Mouse (Mus musculus): ENCODE measurements at regions not wholly inside any gene's neighbourhood (a gene's known extent, or its start where the extent isn't known, plus 50 kb on each side); places are given as distances from the start of the nearest gene placed in this dataset.

GRCm38 (mm10) chr11:24758130-24758529, 680.3 kb downstream of the Bcl11a start:
- no peak overlapping the region for H3K4me3 ChIP-seq
- no peak overlapping the region for H3K27ac ChIP-seq (replicated peaks)
- no peak for DNase-seq (ENCODE audit: low spot score)
- H3K27me3 ChIP-seq (ENCODE audit: low read depth, poor library complexity, severe bottlenecking): no peaks in the 10 kb centered on the region
- H3K4me1 ChIP-seq: no peaks in the 10 kb centered on the region
- no peaks in the 10 kb centered on the region for H3K9me3 ChIP-seq (replicated peaks)
- no peaks in the 10 kb centered on the region for H3K36me3 ChIP-seq

- 89% methylated on average over 7 of the region's 7 CpGs for WGBS
- H3K27ac ChIP-seq (replicated peaks): no peak overlapping the region
- H3K4me3 ChIP-seq: no peak overlapping the region
- H3K9me3 ChIP-seq (replicated peaks): peaks cover 7% of the 10 kb centered on the region
- no peak for DNase-seq (ENCODE audit: low spot score)
- no peaks in the 10 kb centered on the region for H3K27me3 ChIP-seq (ENCODE audit: low read depth, poor library complexity, severe bottlenecking)
- H3K4me1 ChIP-seq: no peaks in the 10 kb centered on the region
- H3K36me3 ChIP-seq: no peaks in the 10 kb centered on the region
Observed at GRCm38 (mm10) chr11:24783470-24783869, 705.6 kb downstream of the Bcl11a start.

GRCm38 (mm10) chr11:24789120-24789519, 711.3 kb downstream of the Bcl11a start:
- DNase-seq (ENCODE audit: low spot score): no peak

DNA sequence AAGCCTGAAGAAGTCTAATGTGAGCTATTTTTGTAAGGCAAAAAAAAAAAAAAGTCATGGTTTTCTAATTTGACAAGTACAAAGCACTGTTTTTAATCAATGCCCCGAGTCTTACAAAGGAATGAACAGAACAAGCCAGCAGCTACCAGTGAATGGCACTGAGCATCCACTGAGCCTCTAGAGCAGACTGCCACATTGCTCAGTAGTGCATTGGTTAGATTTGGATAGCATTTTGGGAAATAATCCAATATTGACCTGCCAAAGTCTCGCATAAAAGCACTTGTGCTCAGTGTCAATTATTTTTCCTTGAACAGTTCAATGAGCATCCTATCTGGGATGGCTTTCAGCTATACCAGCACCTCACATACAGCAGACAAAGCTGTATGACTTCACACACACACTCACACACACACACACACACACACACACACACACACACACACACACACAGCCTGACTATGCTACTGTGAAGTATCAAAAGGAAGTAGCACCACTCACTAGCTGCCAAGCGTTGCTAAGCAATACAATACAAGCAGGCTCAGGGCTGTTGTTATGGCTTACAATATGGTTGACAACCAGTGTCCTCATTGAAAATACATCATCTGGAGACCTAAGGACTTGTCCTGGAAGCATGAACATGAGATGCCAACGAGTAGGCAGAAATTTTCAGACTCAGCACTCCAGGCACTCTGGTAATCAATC, 717.8 kb downstream of the Bcl11a start:
- H3K27me3 ChIP-seq (ENCODE audit: low read depth, poor library complexity, severe bottlenecking): no peaks in the 10 kb centered on the region
- no peak for DNase-seq (ENCODE audit: low spot score)
- H3K27ac ChIP-seq (replicated peaks): no peak overlapping the region
- H3K36me3 ChIP-seq: no peaks in the 10 kb centered on the region
- H3K4me3 ChIP-seq: no peak overlapping the region
- no peaks in the 10 kb centered on the region for H3K9me3 ChIP-seq (replicated peaks)
- no peaks in the 10 kb centered on the region for H3K4me1 ChIP-seq
- 84% methylated on average over 4 of the region's 4 CpGs for WGBS

More at GRCm38 (mm10) chr11:24789120-24789519, 711.3 kb downstream of the Bcl11a start:
- Histone ChIP-seq H3K36me3 (no peaks in the 10 kb centered on the region), H3K27me3 (ENCODE audit: low read depth, poor library complexity, severe bottlenecking) (no peaks in the 10 kb centered on the region), H3K27ac (replicated peaks) (no peak overlapping the region), H3K4me3 (no peak overlapping the region), H3K4me1 (no peaks in the 10 kb centered on the region), H3K9me3 (replicated peaks) (peaks cover 7% of the 10 kb centered on the region)
- 80% methylated on average over 2 of the region's 2 CpGs for WGBS

DNA sequence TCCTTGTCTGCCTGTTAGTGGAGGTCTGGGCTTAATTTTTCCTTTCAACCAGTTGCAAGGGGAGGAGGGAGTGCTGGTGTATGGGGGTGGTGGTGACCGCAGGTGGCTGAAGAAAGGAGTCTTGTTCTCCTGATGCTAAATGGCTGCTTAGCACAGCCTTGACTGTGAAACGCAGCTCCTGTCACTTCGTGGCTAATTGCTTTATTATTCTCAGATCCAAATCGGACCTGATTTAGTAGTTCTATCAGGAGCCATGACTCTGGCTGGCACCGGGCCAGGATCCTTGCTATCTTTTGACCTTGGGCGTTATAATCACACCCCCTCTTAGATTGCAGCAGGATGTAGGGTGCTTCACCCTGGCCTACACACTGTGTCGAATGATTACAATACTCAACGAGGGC, 726.8 kb downstream of the Bcl11a start:
- WGBS: 83% methylated on average over 8 of the region's 8 CpGs
- no peak for DNase-seq (ENCODE audit: low spot score)
- Histone ChIP-seq H3K9me3 (replicated peaks) (no peaks in the 10 kb centered on the region), H3K4me1 (no peaks in the 10 kb centered on the region), H3K4me3 (no peak overlapping the region), H3K27me3 (ENCODE audit: low read depth, poor library complexity, severe bottlenecking) (no peaks in the 10 kb centered on the region), H3K27ac (replicated peaks) (no peak overlapping the region), H3K36me3 (no peaks in the 10 kb centered on the region)

DNA sequence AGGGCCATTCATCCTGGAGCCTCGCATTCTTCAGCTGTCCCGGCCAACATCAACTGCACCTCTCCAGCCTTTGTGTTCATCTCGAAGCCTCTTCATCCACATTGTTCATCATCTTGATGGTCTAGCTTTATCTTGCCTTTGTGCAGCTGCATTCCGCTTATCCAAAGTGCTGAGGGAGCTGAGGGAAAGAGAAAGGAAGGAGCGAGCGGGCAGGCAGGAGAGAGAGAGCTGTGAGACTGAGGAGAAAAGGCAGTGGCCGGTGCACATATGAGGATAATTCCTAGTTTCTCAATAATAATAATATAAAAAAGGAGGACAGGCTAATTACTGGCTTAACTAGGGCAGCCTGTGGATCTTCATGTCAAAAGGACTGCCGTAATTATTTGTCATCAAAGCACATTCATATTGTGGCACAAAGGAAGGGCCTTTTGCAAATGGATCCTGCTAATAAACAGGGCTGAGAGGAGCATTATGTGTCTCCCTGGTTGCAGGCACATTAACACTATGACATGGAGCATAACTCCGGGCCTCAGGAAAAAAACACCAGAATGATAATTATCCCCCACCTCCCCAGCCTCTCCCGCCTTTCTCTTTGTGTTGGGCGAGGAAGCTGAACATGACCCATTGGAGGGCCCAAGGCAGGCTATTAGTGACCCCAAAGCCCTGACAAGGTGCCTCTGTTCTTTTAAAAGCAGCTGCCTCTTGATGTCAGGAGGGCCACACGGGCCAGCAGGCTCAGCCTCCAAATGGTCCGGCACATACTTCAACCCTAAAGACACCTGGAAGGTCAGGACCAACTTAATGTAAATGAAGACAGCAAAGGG, 751.9 kb downstream of the Bcl11a start:
- Histone ChIP-seq H3K27me3 (ENCODE audit: low read depth, poor library complexity, severe bottlenecking) (no peaks in the 10 kb centered on the region), H3K9me3 (replicated peaks) (no peaks in the 10 kb centered on the region), H3K27ac (replicated peaks) (peak overlapping the region; percentile 52), H3K36me3 (no peaks in the 10 kb centered on the region), H3K4me1 (peaks cover 17% of the 10 kb centered on the region), H3K4me3 (no peak overlapping the region)
- 58% methylated on average over 13 of the region's 13 CpGs for WGBS
- peak; percentile 12 for DNase-seq (ENCODE audit: low spot score)

DNA sequence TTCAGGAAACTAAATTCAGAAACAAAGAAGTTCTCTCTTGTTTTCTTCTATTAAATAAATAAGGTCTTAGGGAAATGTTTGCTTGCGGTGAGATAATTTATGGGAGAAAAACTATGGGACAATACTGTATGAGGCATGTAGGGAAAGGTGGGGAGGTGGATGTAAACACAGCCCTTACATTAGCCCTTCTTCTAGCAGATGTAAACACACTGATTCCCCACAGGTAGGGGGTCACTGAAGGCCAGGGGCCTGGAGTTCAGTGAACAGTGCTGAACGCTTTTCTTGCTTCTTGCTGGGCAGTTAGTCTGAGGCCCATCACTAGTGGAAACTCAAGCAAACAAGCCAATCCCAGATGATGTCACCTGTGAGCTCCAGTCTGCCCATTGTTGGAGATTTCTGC, 752.6 kb downstream of the Bcl11a start:
- Histone ChIP-seq H3K4me3 (no peak overlapping the region), H3K36me3 (no peaks in the 10 kb centered on the region), H3K4me1 (peaks cover 17% of the 10 kb centered on the region), H3K27me3 (ENCODE audit: low read depth, poor library complexity, severe bottlenecking) (no peaks in the 10 kb centered on the region), H3K27ac (replicated peaks) (0 out of 2 replicates have a peak overlapping the region, but pooled peaks have one; percentile 23), H3K9me3 (replicated peaks) (no peaks in the 10 kb centered on the region)
- 81% methylated on average over 2 of the region's 2 CpGs for WGBS
- DNase-seq (ENCODE audit: low spot score): no peak

DNA sequence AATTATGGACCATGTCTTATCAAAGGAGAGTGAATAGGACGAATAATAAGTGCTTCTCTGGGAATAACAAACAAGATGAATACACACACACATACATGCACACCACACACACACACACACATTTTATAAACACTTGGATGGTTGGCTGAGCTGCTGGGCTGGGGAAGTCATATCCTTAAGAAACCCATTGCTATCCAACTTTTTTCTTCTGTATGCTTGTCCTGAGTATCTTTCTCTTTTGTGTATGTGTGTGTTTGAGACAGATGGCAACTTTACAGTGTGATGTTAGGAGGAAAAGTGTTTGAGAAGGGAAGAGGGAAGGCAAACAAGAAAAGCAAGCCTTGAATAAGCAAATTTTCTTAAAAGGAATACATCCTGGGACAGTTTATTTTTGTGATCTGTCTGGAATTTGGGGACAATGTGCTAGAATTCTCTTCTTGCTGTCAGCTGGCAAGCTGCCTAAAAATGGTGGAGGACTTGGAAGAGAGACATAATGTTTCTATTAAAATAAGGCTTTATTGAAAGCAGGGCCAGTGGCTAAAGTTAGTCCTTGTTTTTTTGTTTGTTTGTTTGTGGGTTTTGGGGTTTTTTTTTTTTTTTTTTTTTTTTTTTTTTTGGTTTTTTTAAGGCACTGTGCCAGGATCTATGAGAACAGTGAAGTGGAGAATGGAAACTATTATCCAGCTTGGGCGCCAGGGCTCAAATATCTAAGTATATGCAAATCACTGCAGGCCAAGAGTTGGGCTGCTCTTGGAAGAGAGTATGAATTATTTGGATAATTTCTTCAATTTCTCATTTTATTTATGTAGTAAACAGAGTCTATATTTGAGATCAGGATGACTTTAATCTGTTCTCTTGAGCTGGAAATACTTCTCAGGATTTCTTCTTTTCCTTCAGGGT, 766.2 kb downstream of the Bcl11a start:
- H3K9me3 ChIP-seq (replicated peaks): no peaks in the 10 kb centered on the region
- no peaks in the 10 kb centered on the region for H3K4me1 ChIP-seq
- DNase-seq (ENCODE audit: low spot score): no peak
- WGBS: 84% methylated on average over 2 of the region's 2 CpGs
- H3K36me3 ChIP-seq: no peaks in the 10 kb centered on the region
- H3K4me3 ChIP-seq: no peak overlapping the region
- H3K27me3 ChIP-seq (ENCODE audit: low read depth, poor library complexity, severe bottlenecking): no peaks in the 10 kb centered on the region
- no peak overlapping the region for H3K27ac ChIP-seq (replicated peaks)

- no peaks in the 10 kb centered on the region for H3K36me3 ChIP-seq
- DNase-seq (ENCODE audit: low spot score): no peak
- no peaks in the 10 kb centered on the region for H3K4me1 ChIP-seq
- H3K27me3 ChIP-seq (ENCODE audit: low read depth, poor library complexity, severe bottlenecking): no peaks in the 10 kb centered on the region
- no peak overlapping the region for H3K27ac ChIP-seq (replicated peaks)
- H3K4me3 ChIP-seq: no peak overlapping the region
- H3K9me3 ChIP-seq (replicated peaks): no peaks in the 10 kb centered on the region
- WGBS: 86% methylated on average over 6 of the region's 6 CpGs
Observed at GRCm38 (mm10) chr11:24856991-24857390, 779.1 kb downstream of the Bcl11a start.

GRCm38 (mm10) chr11:24864637-24865036, 786.8 kb downstream of the Bcl11a start:
- WGBS: 55% methylated on average over 11 of the region's 11 CpGs
- H3K9me3 ChIP-seq (replicated peaks): no peaks in the 10 kb centered on the region
- no peaks in the 10 kb centered on the region for H3K27me3 ChIP-seq (ENCODE audit: low read depth, poor library complexity, severe bottlenecking)
- no peak overlapping the region for H3K4me3 ChIP-seq
- 0 out of 2 replicates have a peak overlapping the region, but pooled peaks have one; percentile 25 for H3K27ac ChIP-seq (replicated peaks)
- no peaks in the 10 kb centered on the region for H3K36me3 ChIP-seq
- DNase-seq (ENCODE audit: low spot score): peak; percentile 24
- H3K4me1 ChIP-seq: peaks cover 7% of the 10 kb centered on the region

DNA sequence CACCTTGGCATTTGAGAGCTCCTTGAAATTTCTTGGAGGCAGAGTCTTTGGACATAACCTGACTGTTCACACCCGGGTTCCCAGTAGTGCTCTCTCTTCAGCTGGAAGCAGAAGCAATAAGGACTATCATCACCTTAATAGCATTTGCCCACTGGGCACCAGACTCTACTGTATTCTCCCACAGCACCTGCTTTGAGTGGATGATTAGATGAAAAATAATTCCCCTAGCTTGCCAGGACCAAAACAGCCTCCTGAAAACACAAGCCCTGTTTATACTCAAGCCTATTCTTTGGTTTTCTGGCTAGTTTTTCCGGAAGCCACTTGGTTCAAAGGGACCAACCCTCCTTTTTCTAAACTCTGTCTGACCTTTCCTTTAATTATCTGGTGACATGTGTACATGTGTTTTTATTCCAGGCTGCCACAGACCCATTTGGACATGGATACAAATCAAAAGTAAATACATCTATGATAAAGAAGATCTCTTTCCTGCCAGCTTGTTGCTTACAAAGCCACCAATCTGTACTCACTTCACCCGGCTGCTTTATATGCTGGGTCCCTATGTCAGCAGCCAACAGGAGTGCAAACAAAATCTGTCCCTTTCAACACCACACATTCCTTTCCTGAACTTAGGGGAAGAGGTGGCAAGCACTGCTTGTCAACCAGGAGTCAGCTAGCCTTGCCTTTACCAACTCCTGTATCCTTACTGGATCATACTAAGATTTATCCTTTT, 787.4 kb downstream of the Bcl11a start:
- WGBS: 75% methylated on average over 3 of the region's 3 CpGs
- DNase-seq (ENCODE audit: low spot score): no peak
- no peaks in the 10 kb centered on the region for H3K9me3 ChIP-seq (replicated peaks)

More for the DNA sequence above, 787.4 kb downstream of the Bcl11a start:
- no peak overlapping the region for H3K4me3 ChIP-seq
- H3K27me3 ChIP-seq (ENCODE audit: low read depth, poor library complexity, severe bottlenecking): no peaks in the 10 kb centered on the region
- no peaks in the 10 kb centered on the region for H3K36me3 ChIP-seq
- H3K4me1 ChIP-seq: peaks cover 7% of the 10 kb centered on the region
- 0 out of 2 replicates have a peak overlapping the region, but pooled peaks have one; percentile 25 for H3K27ac ChIP-seq (replicated peaks)

Data from midbrain, embryonic 10.5 days (tissue).